Comparison of ENCODE assay signal across 34 mouse cellular contexts in the genomic region with DNA sequence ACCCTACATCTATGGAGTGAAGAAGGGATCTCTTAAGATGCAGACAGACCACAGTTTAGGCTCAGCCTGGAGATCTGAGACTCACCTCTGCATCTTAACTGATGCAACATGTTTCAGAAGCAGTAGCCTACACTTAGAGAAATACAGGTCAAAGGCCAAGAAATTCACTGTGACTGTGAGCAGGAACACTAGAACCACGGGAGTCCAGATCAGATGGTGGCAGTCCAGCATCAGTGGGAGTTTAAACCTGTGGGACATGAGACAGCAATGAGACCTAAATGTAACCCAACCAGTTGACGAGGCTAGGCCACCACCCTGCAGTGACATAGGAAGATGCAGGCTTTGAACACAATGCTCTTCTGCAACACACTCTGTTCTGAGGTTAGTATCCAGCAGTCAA.
"Had no signal": no experiment of that assay in that cellular context is flagged by ENCODE, and none has a peak within 500 bp of the region (broad histone marks: within the 10 kb centered on the region; RNA-seq: fewer than 3 reads in every experiment).

No protein-coding gene starts in this region.

- H3K36me3 ChIP-seq: heart, embryonic 12.5 days; heart, embryonic 13.5 days; heart, embryonic 15.5 days; hindbrain, embryonic 10.5 days; hindbrain, embryonic 12.5 days; hindbrain, embryonic 13.5 days; hindbrain, embryonic 15.5 days; intestine, embryonic 15.5 days; kidney, embryonic 15.5 days had no signal

- H3K4me1 ChIP-seq: hindbrain, embryonic 10.5 days; hindbrain, embryonic 15.5 days; intestine, embryonic 15.5 days had no signal

- H3K4me3 ChIP-seq: heart, adult 2 months; heart, embryonic 12.5 days; heart, embryonic 13.5 days; heart, embryonic 15.5 days; hindbrain, embryonic 10.5 days; hindbrain, embryonic 12.5 days; hindbrain, embryonic 13.5 days; hindbrain, embryonic 15.5 days; intestine, embryonic 15.5 days; kidney, embryonic 15.5 days; layer of hippocampus, adult 2 months; left cerebral cortex, adult 2 months had no signal

- H3K27ac ChIP-seq: heart, adult 2 months; heart, embryonic 13.5 days; heart, embryonic 15.5 days; hindbrain, embryonic 10.5 days; hindbrain, embryonic 12.5 days; hindbrain, embryonic 13.5 days; hindbrain, embryonic 14.5 days; hindbrain, embryonic 15.5 days; hindbrain, postnatal 0 days; intestine, embryonic 15.5 days; kidney, embryonic 15.5 days; kidney, postnatal 0 days; layer of hippocampus, adult 2 months; left cerebral cortex, adult 2 months had no signal

- DNase-seq: heart, postnatal 10 days; heart, postnatal 14 days; kidney, adult 11 months; kidney, adult 18-20 months; kidney, adult 2 months; kidney, adult 8-10 months; kidney, adult 9 months; kidney, postnatal 10 days; kidney, postnatal 14 days; kidney, postnatal 25 days; kidney, postnatal 36 days; kidney, postnatal 4 days; layer of hippocampus, adult 9-11 months; layer of hippocampus, postnatal 36 days had no signal

- H3K9me3 ChIP-seq: heart, embryonic 12.5 days; heart, embryonic 13.5 days; heart, embryonic 15.5 days; hindbrain, embryonic 10.5 days; hindbrain, embryonic 12.5 days; hindbrain, embryonic 13.5 days; hindbrain, embryonic 15.5 days; intestine, embryonic 15.5 days; kidney, embryonic 15.5 days had no signal

- H3K9ac ChIP-seq: heart, embryonic 12.5 days; heart, embryonic 13.5 days; heart, embryonic 15.5 days; hindbrain, embryonic 12.5 days; hindbrain, embryonic 13.5 days; hindbrain, embryonic 14.5 days; hindbrain, embryonic 15.5 days; intestine, embryonic 15.5 days; kidney, embryonic 15.5 days had no signal

- ATAC-seq: hindbrain, embryonic 16.5 days; hindbrain, postnatal 0 days; inflammation-experienced regulatory T-cells, adult 6 months; intestine, embryonic 15.5 days; intestine, embryonic 16.5 days; intestine, postnatal 0 days had no signal

- H3K4me2 ChIP-seq: heart, embryonic 11.5 days; heart, embryonic 12.5 days; heart, embryonic 13.5 days; heart, embryonic 15.5 days; hindbrain, embryonic 12.5 days; hindbrain, embryonic 13.5 days; hindbrain, embryonic 14.5 days; hindbrain, embryonic 15.5 days; intestine, embryonic 15.5 days; kidney, embryonic 15.5 days had no signal

- H3K27me3 ChIP-seq: heart, embryonic 12.5 days; heart, embryonic 13.5 days; heart, embryonic 15.5 days; hindbrain, embryonic 12.5 days; hindbrain, embryonic 13.5 days; hindbrain, embryonic 15.5 days; intestine, embryonic 15.5 days had no signal
